Mouse (Mus musculus) erythroblast, embryonic 14.5 days (primary cell): ENCODE results near the gene Kyat1.

Source experiments
- GATA1 ChIP-seq: IDR thresholded peaks from 2 replicates; pipeline ENCODE4 v1.6.1; 2012; ENCODE audit warnings: low read length, inconsistent platforms, mixed read lengths
- TAL1 ChIP-seq: IDR thresholded peaks from 3 replicates; pipeline ENCODE4 v1.6.1; 2012; ENCODE audit warnings: low read length, inconsistent platforms, mixed read lengths

GRCm38 (mm10) chr2:30247036-30247435 lies 41.4 kb upstream of the Kyat1 start:
- no peak for TF ChIP-seq TAL1
- TF ChIP-seq GATA1: no peak
